Mouse (Mus musculus): ENCODE measurements around the gene Sox5. TPM values are rescaled to one million over a fixed set of nuclear protein-coding genes. Genes with fewer than 3 reads are reported as not detected.

Gene Sox5
- polyA plus RNA-seq, 1 experiment = 0.85 TPM

- no peaks in the 10 kb centered on the region for H3K36me3 ChIP-seq (ENCODE audit: control insufficient read depth, insufficient read depth, low read length)
- TF ChIP-seq CTCF (IDR thresholded peaks at IDR 0.05; ENCODE audit: extremely low read depth, insufficient read length, insufficient replicate concordance, low read depth, low read length) = no peak
- no peak for TF ChIP-seq POLR2A (IDR thresholded peaks at IDR 0.05; ENCODE audit: low read depth, low read length)
- H3K27me3 ChIP-seq (ENCODE audit: control insufficient read depth, insufficient read depth, low read length) = no peaks in the 10 kb centered on the region
- peaks cover 17% of the 10 kb centered on the region; the same call in 1 of the 2 replicates for H3K4me1 ChIP-seq (ENCODE audit: control insufficient read depth, insufficient read depth, insufficient read length, low read length)
- 68% methylated on average over 12 of the region's 12 CpGs for WGBS
- no peak overlapping the region for H3K27ac ChIP-seq (ENCODE audit: insufficient read depth, low read depth, low read length)
- no peak overlapping the region for H3K4me3 ChIP-seq (ENCODE audit: low read depth, low read length)
Measured at GRCm38 (mm10) chr6:144681045-144681789, 100.6 kb downstream of the Sox5 start.

- Histone ChIP-seq H3K27ac (ENCODE audit: insufficient read depth, low read depth, low read length) (peak overlapping the region; percentile 5; the same call in 1 of the 2 replicates), H3K4me1 (ENCODE audit: control insufficient read depth, insufficient read depth, insufficient read length, low read length) (peaks cover 20% of the 10 kb centered on the region; the same call in 1 of the 2 replicates), H3K27me3 (ENCODE audit: control insufficient read depth, insufficient read depth, low read length) (no peaks in the 10 kb centered on the region), H3K4me3 (ENCODE audit: low read depth, low read length) (no peak overlapping the region), H3K36me3 (ENCODE audit: control insufficient read depth, insufficient read depth, low read length) (no peaks in the 10 kb centered on the region)
- 40% methylated on average over 9 of the region's 9 CpGs for whole genome bisulfite sequencing
- no peak for TF ChIP-seq CTCF (IDR thresholded peaks at IDR 0.05; ENCODE audit: extremely low read depth, insufficient read length, insufficient replicate concordance, low read depth, low read length)
Measured at GRCm38 (mm10) chr6:144677491-144678133, 104.2 kb downstream of the Sox5 start.

GRCm38 (mm10) chr6:144675111-144675510, 106.7 kb downstream of the Sox5 start:
- no peak overlapping the region for H3K27ac ChIP-seq (ENCODE audit: insufficient read depth, low read depth, low read length)
- peaks cover 18% of the 10 kb centered on the region; the same call in 1 of the 2 replicates for H3K4me1 ChIP-seq (ENCODE audit: control insufficient read depth, insufficient read depth, insufficient read length, low read length)
- H3K27me3 ChIP-seq (ENCODE audit: control insufficient read depth, insufficient read depth, low read length) = no peaks in the 10 kb centered on the region
- H3K36me3 ChIP-seq (ENCODE audit: control insufficient read depth, insufficient read depth, low read length) = no peaks in the 10 kb centered on the region
- H3K4me3 ChIP-seq (ENCODE audit: low read depth, low read length) = no peak overlapping the region
- TF ChIP-seq POLR2A (IDR thresholded peaks at IDR 0.05; ENCODE audit: low read depth, low read length) (no peak), CTCF (IDR thresholded peaks at IDR 0.05; ENCODE audit: extremely low read depth, insufficient read length, insufficient replicate concordance, low read depth, low read length) (no peak)
- WGBS = 89% methylated on average over 6 of the region's 6 CpGs

GRCm38 (mm10) chr6:144673906-144674305, 107.9 kb downstream of the Sox5 start:
- no peak overlapping the region for H3K4me3 ChIP-seq (ENCODE audit: low read depth, low read length)
- peaks cover 16% of the 10 kb centered on the region; the same call in 1 of the 2 replicates for H3K4me1 ChIP-seq (ENCODE audit: control insufficient read depth, insufficient read depth, insufficient read length, low read length)
- no peaks in the 10 kb centered on the region for H3K27me3 ChIP-seq (ENCODE audit: control insufficient read depth, insufficient read depth, low read length)
- H3K27ac ChIP-seq (ENCODE audit: insufficient read depth, low read depth, low read length) = no peak overlapping the region
- no peaks in the 10 kb centered on the region for H3K36me3 ChIP-seq (ENCODE audit: control insufficient read depth, insufficient read depth, low read length)
- TF ChIP-seq CTCF (IDR thresholded peaks at IDR 0.05; ENCODE audit: extremely low read depth, insufficient read length, insufficient replicate concordance, low read depth, low read length) = no peak
- no peak for TF ChIP-seq POLR2A (IDR thresholded peaks at IDR 0.05; ENCODE audit: low read depth, low read length)
- WGBS = 48% methylated on average over 8 of the region's 8 CpGs

- Histone ChIP-seq H3K4me1 (ENCODE audit: control insufficient read depth, insufficient read depth, insufficient read length, low read length) (peaks cover 4% of the 10 kb centered on the region; the same call in 1 of the 2 replicates), H3K27ac (ENCODE audit: insufficient read depth, low read depth, low read length) (0 out of 2 replicates have a peak overlapping the region, but pooled peaks have one; percentile 4), H3K4me3 (ENCODE audit: low read depth, low read length) (no peak overlapping the region), H3K27me3 (ENCODE audit: control insufficient read depth, insufficient read depth, low read length) (no peaks in the 10 kb centered on the region), H3K36me3 (ENCODE audit: control insufficient read depth, insufficient read depth, low read length) (no peaks in the 10 kb centered on the region)
- no peak for TF ChIP-seq POLR2A (IDR thresholded peaks at IDR 0.05; ENCODE audit: low read depth, low read length)
- TF ChIP-seq CTCF (IDR thresholded peaks at IDR 0.05; ENCODE audit: extremely low read depth, insufficient read length, insufficient replicate concordance, low read depth, low read length) = no peak
- WGBS = 55% methylated on average over 3 of the region's 3 CpGs
Measured at GRCm38 (mm10) chr6:144670433-144671167, 111.2 kb downstream of the Sox5 start.

- 91% methylated on average over 6 of the region's 6 CpGs for WGBS
- Histone ChIP-seq H3K36me3 (ENCODE audit: control insufficient read depth, insufficient read depth, low read length) (no peaks in the 10 kb centered on the region), H3K27me3 (ENCODE audit: control insufficient read depth, insufficient read depth, low read length) (no peaks in the 10 kb centered on the region), H3K27ac (ENCODE audit: insufficient read depth, low read depth, low read length) (no peak overlapping the region), H3K4me1 (ENCODE audit: control insufficient read depth, insufficient read depth, insufficient read length, low read length) (peaks cover 9% of the 10 kb centered on the region), H3K4me3 (ENCODE audit: low read depth, low read length) (no peak overlapping the region)
- TF ChIP-seq CTCF (IDR thresholded peaks at IDR 0.05; ENCODE audit: extremely low read depth, insufficient read length, insufficient replicate concordance, low read depth, low read length) = no peak
- TF ChIP-seq POLR2A (IDR thresholded peaks at IDR 0.05; ENCODE audit: low read depth, low read length) = no peak
Measured at GRCm38 (mm10) chr6:144666617-144667016, 115.2 kb downstream of the Sox5 start.

Measured in small intestine, adult 2 months (tissue).